Mouse (Mus musculus) liver, adult 2 months (tissue): ENCODE results near the gene Saxo1.

Source experiments
- CTCF ChIP-seq: fragments of 200-500 bp; IDR thresholded peaks from 2 replicates; pipeline ENCODE4 v1.5.1; 2011; ENCODE audit warnings: low read depth, low read length, control low read depth
- POLR2A ChIP-seq: fragments of 200-500 bp; IDR thresholded peaks from 2 replicates; pipeline ENCODE4 v1.6.1; 2011; ENCODE audit warnings: low read length, control low read depth; ENCODE audit not compliant: insufficient read depth; ENCODE audit errors: extremely low read depth

GRCm38 (mm10) chr4:86425581-86425980 lies 132.5 kb downstream of the Saxo1 start:
- TF ChIP-seq CTCF (no peak), POLR2A (no peak)
